Comparison of ENCODE assay signal across 16 mouse cellular contexts in the genomic region with DNA sequence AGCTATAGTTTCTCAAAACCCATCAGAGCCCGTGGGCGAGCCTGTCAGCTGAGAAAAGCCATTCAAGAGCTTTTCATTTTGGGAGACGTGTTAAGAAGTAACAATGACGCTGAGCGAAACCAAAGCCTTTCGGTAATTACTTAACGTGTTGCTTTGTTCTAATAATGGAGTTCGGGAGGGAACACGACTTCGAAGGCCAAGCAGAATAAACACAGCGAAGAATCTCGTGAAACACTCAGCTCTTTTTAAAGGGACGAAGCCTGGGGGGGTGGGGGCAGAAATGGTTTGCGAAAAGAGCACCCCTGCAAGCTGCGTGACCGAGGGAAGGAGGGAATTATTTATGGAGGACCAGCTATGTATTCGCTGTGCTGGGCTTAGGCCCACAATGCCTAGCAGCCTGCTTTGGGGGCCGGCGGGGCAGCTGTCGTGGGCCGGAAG. TPM values are rescaled to one million over a fixed set of nuclear protein-coding genes. Genes with fewer than 3 reads are reported as not detected.
DNase-seq lines count a peak whose midpoint lies in the region; ATAC-seq and TF ChIP-seq lines count a peak whose summit lies in the region.
"Had no signal": no experiment of that assay in that cellular context is flagged by ENCODE, and none has a peak within 500 bp of the region (broad histone marks: within the 10 kb centered on the region; RNA-seq: fewer than 3 reads in every experiment).

No protein-coding gene starts in this region.

- H3K4me1 ChIP-seq in forebrain, embryonic 13.5 days = peaks cover 16% of the 10 kb centered on the region
- no peaks in the 10 kb centered on the region for H3K4me1 ChIP-seq in hindbrain, postnatal 0 days (ENCODE audit: insufficient read depth, low read length)

- TF ChIP-seq CTCF in hindbrain, postnatal 0 days (IDR thresholded peaks at IDR 0.05; ENCODE audit: low read depth) = no peak

- WGBS in forebrain, embryonic 13.5 days = 11% methylated on average over 21 of the region's 21 CpGs
- WGBS in hindbrain, postnatal 0 days = 42% methylated on average over 21 of the region's 21 CpGs

- H3K9me3 ChIP-seq in forebrain, embryonic 13.5 days (replicated peaks) = no peaks in the 10 kb centered on the region
- no peaks in the 10 kb centered on the region for H3K9me3 ChIP-seq in hindbrain, postnatal 0 days (ENCODE audit: low read length)
- H3K9me3 ChIP-seq: heart, embryonic 15.5 days had no signal

- H3K27me3 ChIP-seq in forebrain, embryonic 13.5 days = no peaks in the 10 kb centered on the region
- H3K27me3 ChIP-seq in hindbrain, postnatal 0 days (ENCODE audit: insufficient read depth, low read length) = no peaks in the 10 kb centered on the region

- H3K4me3 ChIP-seq in forebrain, embryonic 13.5 days = no peak overlapping the region
- H3K4me3 ChIP-seq in hindbrain, postnatal 0 days (ENCODE audit: low read length) = no peak overlapping the region
- H3K4me3 ChIP-seq: heart, embryonic 15.5 days had no signal

- H3K9ac ChIP-seq in forebrain, embryonic 13.5 days = peak overlapping the region; percentile 45; the same call in 1 of the 2 replicates
- H3K9ac ChIP-seq in hindbrain, postnatal 0 days (replicated peaks; ENCODE audit: low read length) = no peak overlapping the region
- H3K9ac ChIP-seq: heart, embryonic 15.5 days; liver, embryonic 14.5 days had no signal

- peak; percentile 80 for ATAC-seq in forebrain, embryonic 13.5 days
- no peak for ATAC-seq in hindbrain, postnatal 0 days
- ATAC-seq: Patski had no signal

- no peaks in the 10 kb centered on the region for H3K36me3 ChIP-seq in forebrain, embryonic 13.5 days (ENCODE audit: poor library complexity, severe bottlenecking)
- no peaks in the 10 kb centered on the region for H3K36me3 ChIP-seq in hindbrain, postnatal 0 days (ENCODE audit: insufficient read depth, low read length)
- H3K36me3 ChIP-seq: heart, embryonic 15.5 days had no signal

- DNase-seq in left cerebral cortex, adult 11 months (ENCODE audit: low spot score) = peak; percentile 40
- DNase-seq in left cerebral cortex, postnatal 4 days = no peak
- DNase-seq in hindbrain, postnatal 0 days (ENCODE audit: low spot score) = peak; percentile 26
- DNase-seq in right cerebral cortex, postnatal 10 days (ENCODE audit: low spot score in 2 of 2) = peak; percentile 65 to 78
- DNase-seq in cerebellum, adult 18-20 months = no peak
- no peak for DNase-seq in gastrocnemius, postnatal 25 days
- no peak for DNase-seq in retina, embryonic 14.5 days (ENCODE audit: low spot score)
- DNase-seq: adrenal gland, postnatal 10 days; gastrocnemius, postnatal 14 days; kidney, adult 2 months; thymus, postnatal 14 days had no signal

- peak overlapping the region; percentile 78 for H3K27ac ChIP-seq in forebrain, embryonic 13.5 days
- peak overlapping the region; percentile 41; the same call in 1 of the 2 replicates for H3K27ac ChIP-seq in hindbrain, postnatal 0 days
- H3K27ac ChIP-seq: heart, embryonic 15.5 days; liver, embryonic 14.5 days; macrophage had no signal

- H3K4me2 ChIP-seq in forebrain, embryonic 13.5 days = peak overlapping the region; percentile 52
- peak overlapping the region; percentile 31; the same call in 1 of the 2 replicates for H3K4me2 ChIP-seq in hindbrain, postnatal 0 days (ENCODE audit: low read depth, low read length)
- H3K4me2 ChIP-seq: heart, embryonic 15.5 days had no signal

- intact Hi-C loops in left cerebral cortex, postnatal 4 days (cut with DNase I) = no loop called here

RNA-seq across cellular contexts. Expression of a gene that starts 12.1 kb away (rescaled TPM):
- total RNA-seq in left cerebral cortex, postnatal 4 days (2021) = 100 to 1,000 TPM in 1 of 2 experiments, 10 to 100 TPM in 1; 99.5 to 101 TPM
- 6.1 TPM in 2 replicates for polyA plus RNA-seq in forebrain, embryonic 13.5 days (2015; fragmentation: Nextera tagmentation; extraction: Ambion mirVana)
- total RNA-seq in hindbrain, postnatal 0 days (2014; rRNA removed) = 17.1 and 23.8 TPM in 2 replicates
- polyA plus RNA-seq in hindbrain, postnatal 0 days (2015; fragmentation: Nextera tagmentation; extraction: Ambion mirVana) = 2.2 and 3.5 TPM in 2 replicates
- under 1 TPM; 0.43 to 0.79 TPM for total RNA-seq in gastrocnemius, postnatal 25 days (2021)
- polyA plus RNA-seq: liver, embryonic 14.5 days; macrophage had no signal

Comparison
In these comparisons a context has a peak if more than half of its experiments do, and no peak if none do; other contexts are left out.
1. DNase-seq: peak in left cerebral cortex, adult 11 months (single experiment), hindbrain, postnatal 0 days (single experiment) and right cerebral cortex, postnatal 10 days (2 of 2); none in left cerebral cortex, postnatal 4 days (single experiment), cerebellum, adult 18-20 months (0 of 2), gastrocnemius, postnatal 25 days (single experiment) and retina, embryonic 14.5 days (single experiment).
2. RNA of a gene that starts 12.1 kb away (total RNA-seq): 99.5 to 101 TPM in left cerebral cortex, postnatal 4 days and 17.1 to 23.8 TPM in hindbrain, postnatal 0 days; 0.43 to 0.79 TPM in gastrocnemius, postnatal 25 days; every median in the first group is over 10 times any median in the second.